Mouse (Mus musculus): ENCODE measurements around the gene Polr2j. TPM values are rescaled to one million over a fixed set of nuclear protein-coding genes. Genes with fewer than 3 reads are reported as not detected.
"Not testable (repeated sequence)": the region's sequence is repeated elsewhere in the genome, so short reads cannot be mapped to it uniquely, and the experiment has no call there.

The Polr2j gene
- polyA plus RNA-seq, 1 experiment from 2014 or later = 171 TPM

DNA sequence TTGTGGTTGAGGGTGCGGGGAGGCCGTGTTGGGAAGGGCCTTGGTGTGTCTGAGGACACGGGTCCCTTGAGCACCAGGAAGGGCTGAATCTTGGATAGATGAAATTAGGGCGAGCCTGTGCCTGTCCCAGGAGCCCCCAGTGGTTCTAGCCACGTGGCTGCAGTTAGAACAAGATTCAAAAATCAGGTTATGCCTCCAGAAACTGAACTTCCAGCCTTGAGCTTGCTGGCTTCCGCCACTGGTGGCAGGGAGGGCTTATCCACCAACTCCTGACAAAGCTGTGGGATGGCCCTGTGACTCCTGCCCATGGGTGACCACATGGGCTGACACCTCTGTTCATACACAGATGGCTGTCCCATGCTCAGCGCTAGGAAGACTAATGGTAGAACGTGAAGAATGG, 31.3 kb downstream of the Polr2j start:
- 68% methylated on average over 8 of the region's 8 CpGs for WGBS
- H3K4me2 ChIP-seq (replicated peaks; ENCODE audit: low read depth) = no peak overlapping the region
- no peak for TF ChIP-seq EP300 (optimal IDR thresholded peaks at IDR 0.05)
- no peak for TF ChIP-seq CTCF (IDR thresholded peaks at IDR 0.05; ENCODE audit: low read depth)
- H3K27me3 ChIP-seq (ENCODE audit: control insufficient read depth, insufficient read depth, low read length) = no peaks in the 10 kb centered on the region
- no peak for ATAC-seq (ENCODE audit: low FRiP score, low TSS enrichment)
- no peaks in the 10 kb centered on the region for H3K9me3 ChIP-seq (ENCODE audit: control insufficient read depth, low read length)
- H3K4me1 ChIP-seq (replicated peaks; ENCODE audit: control insufficient read depth, insufficient read depth) = no peaks in the 10 kb centered on the region
- H3K27ac ChIP-seq (replicated peaks) = no peak overlapping the region
- no peak overlapping the region for H3K9ac ChIP-seq (ENCODE audit: low read length)
- DNase-seq (ENCODE audit: low spot score) = no peak
- no peak overlapping the region for H3K4me3 ChIP-seq (ENCODE audit: low read depth, low read length)
- no peaks in the 10 kb centered on the region for H3K36me3 ChIP-seq (ENCODE audit: control insufficient read depth, insufficient read depth, low read length)

DNA sequence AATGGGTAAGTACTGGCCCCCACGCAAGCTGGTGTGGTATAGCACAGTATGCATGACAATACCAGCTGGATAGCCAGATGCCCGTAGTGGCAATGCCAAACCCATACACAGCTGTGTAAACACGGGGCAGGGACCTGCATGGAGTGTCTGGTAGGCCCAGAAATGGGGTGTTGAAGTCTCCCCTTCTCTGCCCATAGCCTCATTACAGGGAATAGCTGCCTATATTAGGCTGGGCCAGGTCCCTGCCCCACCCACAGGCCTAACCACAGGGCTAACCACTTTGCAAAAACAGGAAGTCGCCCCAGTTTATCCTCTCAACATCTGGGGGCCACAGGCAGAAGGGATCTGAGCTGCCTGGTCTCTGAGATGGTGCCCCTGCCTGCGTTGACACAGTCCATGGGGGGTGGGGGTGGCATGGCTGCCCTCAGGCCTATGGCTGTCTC, 32.7 kb downstream of the Polr2j start:
- ATAC-seq (ENCODE audit: low FRiP score, low TSS enrichment) = not testable (repeated sequence)

DNA sequence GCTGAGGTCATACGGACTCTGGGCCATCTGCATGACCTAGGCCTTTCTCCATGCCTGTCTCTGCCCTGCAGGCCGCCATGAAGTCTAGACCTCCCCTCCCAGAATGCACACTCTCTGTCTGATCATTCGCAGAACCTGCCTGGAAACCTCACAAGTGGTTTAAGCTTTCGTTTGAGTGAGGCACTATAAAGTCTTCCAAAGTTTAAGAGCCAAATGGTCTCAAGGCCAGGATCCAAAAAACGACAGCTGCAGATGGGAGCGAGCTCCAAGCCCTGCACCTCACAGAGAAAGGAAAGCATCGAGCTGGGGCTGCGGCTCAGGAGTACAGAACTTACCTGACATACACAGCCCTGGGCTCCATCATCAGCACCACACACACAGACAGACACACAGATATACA, 35.9 kb downstream of the Polr2j start:
- H3K4me1 ChIP-seq (replicated peaks; ENCODE audit: control insufficient read depth, insufficient read depth) = no peaks in the 10 kb centered on the region
- ATAC-seq (ENCODE audit: low FRiP score, low TSS enrichment) = no peak
- DNase-seq (ENCODE audit: low spot score) = no peak
- no peaks in the 10 kb centered on the region for H3K36me3 ChIP-seq (ENCODE audit: control insufficient read depth, insufficient read depth, low read length)
- WGBS = 58% methylated on average over 8 of the region's 8 CpGs
- TF ChIP-seq CTCF (IDR thresholded peaks at IDR 0.05; ENCODE audit: low read depth) (no peak), EP300 (optimal IDR thresholded peaks at IDR 0.05) (no peak)
- H3K27ac ChIP-seq (replicated peaks) = no peak overlapping the region
- no peak overlapping the region for H3K9ac ChIP-seq (ENCODE audit: low read length)
- no peak overlapping the region for H3K4me3 ChIP-seq (ENCODE audit: low read depth, low read length)
- H3K9me3 ChIP-seq (ENCODE audit: control insufficient read depth, low read length) = no peaks in the 10 kb centered on the region
- no peaks in the 10 kb centered on the region for H3K27me3 ChIP-seq (ENCODE audit: control insufficient read depth, insufficient read depth, low read length)
- no peak overlapping the region for H3K4me2 ChIP-seq (replicated peaks; ENCODE audit: low read depth)

More for the DNA sequence above, 32.7 kb downstream of the Polr2j start:
- not testable (repeated sequence) for H3K9me3 ChIP-seq (ENCODE audit: control insufficient read depth, low read length); H3K9ac ChIP-seq (ENCODE audit: low read length); DNase-seq (ENCODE audit: low spot score); H3K27ac ChIP-seq (replicated peaks); H3K27me3 ChIP-seq (ENCODE audit: control insufficient read depth, insufficient read depth, low read length); H3K4me3 ChIP-seq (ENCODE audit: low read depth, low read length); H3K36me3 ChIP-seq (ENCODE audit: control insufficient read depth, insufficient read depth, low read length); H3K4me2 ChIP-seq (replicated peaks; ENCODE audit: low read depth); H3K4me1 ChIP-seq (replicated peaks; ENCODE audit: control insufficient read depth, insufficient read depth)
- WGBS = 66% methylated on average over 5 of the region's 5 CpGs

- WGBS = 82% methylated on average over 5 of the region's 5 CpGs
- ATAC-seq (ENCODE audit: low FRiP score, low TSS enrichment) = no peak
These were observed 39.0 kb downstream of the Polr2j start for GRCm38 (mm10) chr5:136155399-136155798.

DNA sequence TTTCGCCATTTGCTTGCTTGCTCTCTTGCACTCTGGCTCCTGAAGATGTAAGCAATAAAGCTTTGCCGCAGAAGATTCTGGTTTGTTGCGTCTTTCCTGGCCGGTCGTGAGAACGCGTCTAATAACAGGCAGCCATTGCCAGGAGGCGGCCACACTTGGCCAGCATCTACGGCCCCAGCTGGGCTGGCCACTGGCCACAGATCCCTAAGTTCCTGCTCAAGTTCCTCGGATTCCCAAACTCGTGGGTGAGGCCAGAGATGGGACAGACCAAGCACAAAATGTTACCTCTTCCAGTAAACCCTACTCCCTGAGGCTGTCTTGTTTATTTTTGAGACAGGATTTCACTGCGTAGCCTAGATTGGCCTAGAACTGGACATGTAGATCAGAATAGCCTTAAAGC, 43.7 kb downstream of the Polr2j start:
- H3K27ac ChIP-seq (replicated peaks); H3K4me2 ChIP-seq (replicated peaks; ENCODE audit: low read depth); H3K4me3 ChIP-seq (ENCODE audit: low read depth, low read length); ATAC-seq (ENCODE audit: low FRiP score, low TSS enrichment); H3K4me1 ChIP-seq (replicated peaks; ENCODE audit: control insufficient read depth, insufficient read depth); DNase-seq (ENCODE audit: low spot score); H3K36me3 ChIP-seq (ENCODE audit: control insufficient read depth, insufficient read depth, low read length); H3K27me3 ChIP-seq (ENCODE audit: control insufficient read depth, insufficient read depth, low read length); H3K9ac ChIP-seq (ENCODE audit: low read length); H3K9me3 ChIP-seq (ENCODE audit: control insufficient read depth, low read length): not testable (repeated sequence)
- WGBS = 89% methylated on average over 11 of the region's 12 CpGs

More at GRCm38 (mm10) chr5:136155399-136155798, 39.0 kb downstream of the Polr2j start:
- Histone ChIP-seq H3K9ac (ENCODE audit: low read length) (no peak overlapping the region), H3K27ac (replicated peaks) (no peak overlapping the region), H3K4me3 (ENCODE audit: low read depth, low read length) (no peak overlapping the region), H3K36me3 (ENCODE audit: control insufficient read depth, insufficient read depth, low read length) (no peaks in the 10 kb centered on the region), H3K9me3 (ENCODE audit: control insufficient read depth, low read length) (no peaks in the 10 kb centered on the region), H3K4me1 (replicated peaks; ENCODE audit: control insufficient read depth, insufficient read depth) (no peaks in the 10 kb centered on the region), H3K27me3 (ENCODE audit: control insufficient read depth, insufficient read depth, low read length) (no peaks in the 10 kb centered on the region), H3K4me2 (replicated peaks; ENCODE audit: low read depth) (no peak overlapping the region)
- TF ChIP-seq CTCF (IDR thresholded peaks at IDR 0.05; ENCODE audit: low read depth) = no peak
- no peak for TF ChIP-seq EP300 (optimal IDR thresholded peaks at IDR 0.05)
- DNase-seq (ENCODE audit: low spot score) = no peak

- DNase-seq (ENCODE audit: low spot score) (no peak), ATAC-seq (ENCODE audit: low FRiP score, low TSS enrichment) (no peak; the same call in 1 of the 2 replicates)
- H3K4me1 ChIP-seq (replicated peaks; ENCODE audit: control insufficient read depth, insufficient read depth) = no peaks in the 10 kb centered on the region
- H3K27me3 ChIP-seq (ENCODE audit: control insufficient read depth, insufficient read depth, low read length) = no peaks in the 10 kb centered on the region
- H3K4me2 ChIP-seq (replicated peaks; ENCODE audit: low read depth) = no peak overlapping the region
- TF ChIP-seq CTCF (IDR thresholded peaks at IDR 0.05; ENCODE audit: low read depth) = no peak
- no peaks in the 10 kb centered on the region for H3K36me3 ChIP-seq (ENCODE audit: control insufficient read depth, insufficient read depth, low read length)
- H3K27ac ChIP-seq (replicated peaks) = no peak overlapping the region
- H3K9me3 ChIP-seq (ENCODE audit: control insufficient read depth, low read length) = no peaks in the 10 kb centered on the region
- H3K9ac ChIP-seq (ENCODE audit: low read length) = no peak overlapping the region
- WGBS = 80% methylated on average over 11 of the region's 11 CpGs
- H3K4me3 ChIP-seq (ENCODE audit: low read depth, low read length) = no peak overlapping the region
These were observed 47.5 kb downstream of the Polr2j start for GRCm38 (mm10) chr5:136163807-136164474.
